Mouse (Mus musculus) adrenal gland, adult 8-10 months (tissue): Measurements from ENCODE around the gene 2210016L21Rik. TPM values are rescaled to one million over a fixed set of nuclear protein-coding genes. Genes with fewer than 3 reads are reported as not detected.

ENCODE experiments used
- DNase-seq: peaks from one replicate; pipeline ENCODE4 v3.0.0; 2022
- total RNA-seq, 4 experiments: library from RNA; stranded (reverse); gene quantifications; 2 replicates each; pipeline ENCODE4 v1.2.4; 2022

2210016L21Rik gene
- total RNA-seq, 4 experiments from 2014 or later, result 46.4 to 59.2 (median 54.2) TPM

DNA sequence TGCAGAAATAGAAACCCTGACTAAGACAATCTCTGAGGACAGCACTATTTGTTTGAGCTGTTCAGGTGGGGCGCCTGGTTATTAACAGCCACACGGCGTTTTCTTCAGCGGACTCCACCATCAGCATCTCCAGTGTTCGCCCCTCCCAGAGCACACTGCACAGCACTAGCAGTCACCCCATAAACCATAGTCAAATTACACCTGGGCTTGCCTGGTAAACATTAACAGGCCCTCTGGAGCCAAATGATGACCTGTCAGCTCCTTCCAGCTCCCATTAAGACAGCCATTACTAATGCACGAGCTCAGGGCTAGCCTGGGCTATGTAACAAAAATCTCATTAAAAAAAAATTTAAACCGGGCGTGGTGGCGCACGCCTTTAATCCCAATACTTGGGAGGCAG lies 3.1 kb downstream of the 2210016L21Rik start:
- DNase-seq, result no peak

DNA sequence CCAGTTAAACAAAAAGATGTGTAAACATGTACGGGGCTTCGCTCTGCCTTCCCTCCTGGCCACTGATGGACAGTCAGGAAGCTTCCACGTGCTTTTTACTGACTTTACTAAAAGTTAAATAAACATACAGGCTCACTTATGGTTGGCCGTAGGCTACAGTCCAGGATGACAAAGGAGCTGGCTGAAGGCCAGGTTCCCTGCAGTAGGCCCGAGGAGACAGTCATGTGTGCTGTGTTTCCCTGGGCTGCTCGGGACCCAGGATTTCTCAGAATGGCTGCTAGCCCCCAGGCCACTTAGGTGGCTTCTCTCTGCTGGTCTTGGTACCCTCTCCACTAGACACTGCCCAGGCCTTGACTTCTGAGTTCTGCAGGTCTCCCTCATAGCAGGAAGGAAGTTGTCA lies 6.9 kb downstream of the 2210016L21Rik start:
- no peak for DNase-seq

- DNase-seq, result no peak
These were observed 7.4 kb downstream of the 2210016L21Rik start for GRCm38 (mm10) chr5:114949316-114949715.

DNA sequence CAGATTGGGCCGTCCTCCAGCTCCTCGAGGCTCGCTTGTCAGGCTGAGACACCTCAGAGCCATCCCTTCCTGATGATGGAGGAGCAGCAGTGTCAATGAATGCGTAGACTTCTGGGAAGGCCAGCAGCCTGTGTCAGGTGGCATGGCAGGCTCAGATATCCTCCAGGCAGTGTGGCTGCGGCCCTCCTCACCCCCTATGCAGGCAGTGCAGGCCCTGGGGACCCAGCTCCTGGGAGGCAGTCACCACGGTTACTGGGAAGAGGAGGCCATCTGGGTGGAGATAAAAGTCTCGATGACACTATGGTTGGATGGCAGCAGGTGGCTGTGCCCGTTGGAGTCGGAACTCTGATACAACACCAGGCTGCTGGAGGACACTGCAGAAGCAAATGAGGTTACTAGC lies 7.9 kb downstream of the 2210016L21Rik start:
- no peak for DNase-seq

DNA sequence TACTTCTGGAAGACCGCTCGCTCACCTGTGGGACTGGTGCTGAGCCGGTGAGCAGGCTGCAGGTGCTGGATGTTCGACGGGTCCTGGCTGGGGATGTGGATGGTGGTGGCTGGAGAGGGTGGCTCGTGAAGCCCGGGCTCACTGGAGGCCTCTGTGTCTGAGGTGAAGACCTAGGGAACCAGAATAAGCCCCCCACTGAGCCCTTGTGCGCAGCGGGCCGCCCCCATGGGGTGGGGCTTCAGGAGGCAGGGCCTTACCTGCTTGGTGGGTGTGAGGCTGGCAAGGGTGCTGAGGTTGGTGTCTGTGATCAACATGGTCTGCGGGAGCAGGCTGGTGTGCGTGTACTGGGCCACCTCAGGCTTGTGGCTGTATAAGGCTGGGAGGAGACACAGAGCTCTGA lies 8.7 kb downstream of the 2210016L21Rik start:
- DNase-seq, result no peak

- no peak for DNase-seq
These were observed 9.4 kb downstream of the 2210016L21Rik start for GRCm38 (mm10) chr5:114951279-114951880.

- DNase-seq, result no peak
These were observed 11.4 kb downstream of the 2210016L21Rik start for GRCm38 (mm10) chr5:114953326-114953725.

DNA sequence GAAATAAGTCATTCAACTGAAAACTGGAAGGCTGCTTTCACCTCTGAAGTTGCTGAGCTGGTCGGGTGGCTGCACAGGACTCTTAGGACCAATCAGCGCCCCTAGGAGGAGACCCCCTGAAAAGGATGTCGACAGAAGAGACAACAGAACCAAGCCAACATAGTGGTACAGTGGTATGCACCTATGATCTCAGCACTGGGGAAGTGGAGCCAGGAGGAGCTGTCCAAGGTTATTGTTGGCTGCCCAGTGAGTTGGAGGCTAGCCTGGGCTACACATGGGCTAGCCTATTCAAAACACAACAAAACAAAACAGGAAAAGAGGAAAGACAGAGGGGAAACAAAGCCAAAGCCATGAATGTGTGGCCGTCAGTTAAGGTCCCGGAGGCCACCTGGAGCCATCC lies 16.1 kb downstream of the 2210016L21Rik start:
- DNase-seq, result no peak

- DNase-seq, result no peak
These were observed 19.8 kb downstream of the 2210016L21Rik start for GRCm38 (mm10) chr5:114961590-114962360.

GRCm38 (mm10) chr5:114964315-114964966 lies 22.5 kb downstream of the 2210016L21Rik start:
- no peak for DNase-seq

DNA sequence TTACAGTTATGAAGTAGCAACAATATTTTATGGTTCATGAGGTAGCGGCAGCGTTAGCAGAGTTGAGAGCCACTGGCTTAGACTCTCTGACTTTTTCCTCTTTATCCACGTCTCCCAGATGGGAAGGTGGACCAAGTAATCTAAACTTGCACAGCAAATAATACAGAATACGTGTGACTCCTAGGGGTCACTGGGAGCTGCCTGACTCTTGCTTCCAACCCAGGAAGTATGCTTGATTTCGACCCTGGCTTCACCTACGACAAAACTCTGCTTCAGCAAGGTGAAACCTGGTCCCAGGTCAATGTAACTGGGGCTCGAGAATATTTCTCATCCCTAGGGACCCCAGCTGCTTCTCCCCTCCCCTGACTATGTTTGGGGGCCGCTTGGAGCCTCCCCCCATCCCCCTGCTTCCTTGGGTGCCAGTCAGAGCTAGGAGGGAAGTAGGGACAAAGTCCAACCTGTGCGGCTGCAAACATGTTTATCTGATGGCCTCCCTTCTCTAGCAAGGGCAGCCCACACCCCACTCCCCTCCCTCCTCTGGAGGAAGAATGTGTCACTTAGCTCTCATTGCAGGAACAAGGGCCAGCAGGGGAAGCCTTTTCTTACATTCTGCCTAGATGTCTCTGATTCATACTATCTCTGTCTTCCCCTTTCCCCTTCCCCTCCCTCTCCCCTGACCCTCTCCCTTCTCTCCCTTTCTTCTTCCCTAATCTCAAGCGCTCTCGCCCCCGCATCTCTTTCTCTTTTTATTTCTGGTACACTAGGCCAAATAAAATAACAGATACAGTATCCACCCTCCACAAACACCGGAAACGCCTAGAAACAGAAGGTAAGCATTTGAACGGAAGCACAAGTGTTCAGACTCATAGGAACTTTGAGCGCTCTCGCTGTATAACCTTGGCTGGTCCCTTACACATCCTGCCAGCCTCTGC lies 23.3 kb downstream of the 2210016L21Rik start:
- DNase-seq, result no peak

- no peak for DNase-seq
These were observed 25.7 kb downstream of the 2210016L21Rik start for GRCm38 (mm10) chr5:114967523-114968268.

GRCm38 (mm10) chr5:114968651-114969050 lies 26.7 kb downstream of the 2210016L21Rik start:
- DNase-seq, result no peak

GRCm38 (mm10) chr5:114969064-114969463 lies 27.1 kb downstream of the 2210016L21Rik start:
- no peak for DNase-seq

- no peak for DNase-seq
These were observed 27.8 kb downstream of the 2210016L21Rik start for GRCm38 (mm10) chr5:114969609-114970215.

GRCm38 (mm10) chr5:114970824-114971227 lies 28.9 kb downstream of the 2210016L21Rik start, which contains the start of gene Hnf1a:
Gene Hnf1a, minus strand, starts transcription at chr5:114971094.
- DNase-seq, result no peak

DNA sequence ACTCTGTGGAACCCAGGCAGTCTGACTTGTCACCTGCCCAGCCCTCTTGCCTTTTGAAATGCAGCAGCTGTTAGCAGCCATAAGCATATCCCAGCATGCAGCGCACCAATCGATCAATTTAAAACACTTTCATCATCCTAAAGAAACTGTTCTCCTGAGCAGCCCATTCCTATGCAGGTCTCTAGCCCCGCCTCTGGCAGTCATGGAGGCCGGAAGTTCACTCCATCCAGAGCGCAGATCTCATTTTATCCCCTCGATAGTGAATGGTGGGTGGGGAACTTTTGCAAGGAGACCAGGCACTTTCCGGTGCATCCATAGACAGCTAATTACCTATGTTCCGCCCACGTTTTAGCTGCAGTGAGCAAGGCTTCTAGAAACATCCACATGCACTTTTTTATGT lies 30.2 kb downstream of the 2210016L21Rik start:
- DNase-seq, result no peak

DNA sequence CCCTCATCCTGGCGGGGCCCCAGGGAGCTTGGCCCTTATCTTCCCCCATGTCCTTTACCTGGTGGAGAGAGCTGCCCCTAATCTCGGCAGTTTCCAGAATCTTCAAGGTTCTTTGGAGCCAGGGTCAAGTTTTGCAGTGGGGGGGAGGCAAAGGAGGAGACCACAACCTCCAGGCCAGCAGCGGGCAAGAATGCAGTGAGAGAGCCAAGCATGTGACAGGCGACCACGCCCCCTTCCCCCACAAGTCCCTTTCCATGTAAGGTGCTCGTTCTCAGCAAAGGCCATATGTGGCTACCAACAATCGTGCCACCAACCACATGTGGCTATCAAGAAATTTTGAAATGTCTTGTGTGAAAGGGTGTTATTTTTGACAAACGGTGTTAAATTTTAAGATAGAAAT lies 31.2 kb downstream of the 2210016L21Rik start:
- DNase-seq, result no peak

DNA sequence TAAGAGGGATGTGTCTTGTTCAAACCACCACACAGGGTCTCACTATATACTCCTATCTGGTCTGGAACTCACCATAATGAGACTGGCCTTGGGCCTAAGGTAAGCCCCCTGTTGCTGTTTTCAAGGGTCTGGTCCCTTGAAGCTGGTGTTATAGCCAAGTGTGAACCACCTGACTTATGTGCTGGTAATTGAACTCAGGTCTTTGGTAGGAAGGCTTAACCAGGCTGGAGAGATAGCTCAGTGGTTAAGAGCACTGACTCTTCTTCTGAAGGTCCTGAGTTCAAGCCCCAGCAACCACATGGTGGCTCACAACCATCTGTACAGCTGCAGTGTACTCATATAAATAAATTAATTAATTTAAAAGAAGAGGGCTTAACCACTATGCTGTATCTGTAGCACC lies 35.0 kb downstream of the 2210016L21Rik start:
- DNase-seq, result no peak

GRCm38 (mm10) chr5:114978473-114978872 lies 36.5 kb downstream of the 2210016L21Rik start:
- DNase-seq, result no peak

DNA sequence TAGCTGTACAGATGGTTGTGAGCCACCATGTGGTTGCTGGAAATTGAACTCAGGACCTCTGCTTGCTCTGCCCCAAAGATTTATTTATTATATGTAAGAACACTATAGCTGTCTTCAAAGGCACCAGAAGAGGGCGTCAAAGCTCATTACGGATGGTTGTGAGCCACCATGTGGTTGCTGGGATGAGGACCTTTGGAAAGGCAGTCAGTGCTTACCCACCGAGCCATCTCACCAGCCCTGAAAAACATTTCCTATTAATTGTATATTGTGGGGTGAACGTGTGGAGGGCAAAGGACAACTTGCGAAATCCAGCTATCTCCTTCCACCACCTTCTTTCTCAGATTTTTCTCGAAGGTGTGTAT lies 36.9 kb downstream of the 2210016L21Rik start:
- no peak for DNase-seq
